Mouse (Mus musculus) ES-E14 (cell line): ENCODE results near the gene 2310011J03Rik.
A peak's percentile ranks its signal among the peaks of the same experiment; 100 is the strongest.

Experiments
- ZC3H11A ChIP-seq: IDR thresholded peaks from 2 replicates; pipeline ENCODE4 v1.6.1; 2012; ENCODE audit warnings: low read depth, mild to moderate bottlenecking, inconsistent platforms, low read length, borderline replicate concordance
- ZNF384 ChIP-seq: IDR thresholded peaks from 2 replicates; pipeline ENCODE4 v1.6.1; 2012; ENCODE audit warnings: low read depth, low read length, inconsistent platforms

DNA sequence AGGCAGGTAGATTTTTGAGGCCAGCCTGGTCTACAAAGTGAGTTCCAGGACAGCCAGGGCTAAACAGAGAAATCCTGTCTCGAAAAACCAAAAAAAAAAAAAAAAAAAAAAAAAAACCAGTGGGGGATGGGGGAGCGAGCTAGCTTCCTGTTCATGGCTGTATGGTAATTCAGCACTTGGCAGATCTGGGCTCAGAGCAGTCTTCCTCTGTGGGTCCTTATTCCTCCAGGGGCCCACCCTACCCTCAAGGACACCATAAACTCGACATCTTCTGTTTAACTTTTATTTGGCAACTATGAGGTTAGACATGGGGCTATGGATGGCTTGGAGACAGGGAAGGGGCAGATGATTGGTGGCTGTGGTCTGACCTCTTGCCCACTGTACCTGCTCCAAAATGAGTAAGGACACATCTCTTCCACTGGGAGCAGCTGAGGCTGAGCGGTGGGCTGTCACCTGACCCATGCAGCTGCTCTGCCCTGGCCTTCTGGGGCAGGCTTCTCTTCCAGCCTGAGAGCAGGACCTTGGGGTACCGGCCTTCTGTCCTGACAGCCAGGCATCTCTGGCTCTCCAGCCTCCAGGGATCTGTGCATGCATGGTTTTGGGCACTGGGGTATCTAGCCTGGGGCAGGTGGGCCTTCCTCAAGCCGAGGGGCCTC is 805 bp upstream of the 2310011J03Rik start:
- no peak for TF ChIP-seq ZC3H11A
- peak; percentile 89 for TF ChIP-seq ZNF384
